Mouse (Mus musculus): ENCODE results near the gene Vwce. TPM values are rescaled to one million over a fixed set of nuclear protein-coding genes. Genes with fewer than 3 reads are reported as not detected.
A peak's percentile ranks its signal among the peaks of the same experiment; 100 is the strongest.

The Vwce gene
- total RNA-seq, 2 experiments from 2014 or later, result 0.26 to 0.60 TPM

GRCm38 (mm10) chr19:10714682-10715475 lies 80.9 kb downstream of the Vwce start:
- DNase-seq, result peak; percentile 72 to 81

- DNase-seq, result no peak
Observed at GRCm38 (mm10) chr19:10715476-10715875, 81.5 kb downstream of the Vwce start.

Other genes with a start within 250 kb of the Vwce start
- 10 to 100 TPM; 17.7 to 29.8 TPM for gene Syt7, start 245.1 kb upstream of the Vwce start, total RNA-seq (2021)
- gene Lrrc10b, start 176.7 kb upstream of the Vwce start, total RNA-seq (2021), result 1 to 10 TPM; 3.5 to 6.2 TPM
- gene Ppp1r32, start 151.3 kb upstream of the Vwce start, total RNA-seq (2021), result under 1 TPM; 0.63 to 0.93 TPM
- 10 to 100 TPM; 42.0 to 55.1 TPM for gene Cpsf7, start 108.9 kb upstream of the Vwce start, total RNA-seq (2021)
- gene Sdhaf2, start 108.1 kb upstream of the Vwce start, total RNA-seq (2021), result 10 to 100 TPM; 61.6 to 63.5 TPM
- gene Tmem216, start 78.0 kb upstream of the Vwce start, total RNA-seq (2021), result 10 to 100 TPM; 15.9 to 21.5 TPM
- gene Cyb561a3, start 57.0 kb upstream of the Vwce start, total RNA-seq (2021), result 10 to 100 TPM; 17.8 to 21.7 TPM
- 1 to 10 TPM; 8.2 to 8.6 TPM for gene Tmem138, start 56.9 kb upstream of the Vwce start, total RNA-seq (2021)
- 100 to 1,000 TPM; 272 to 288 TPM for gene Ddb1, start 28.9 kb upstream of the Vwce start, total RNA-seq (2021)
- 10 to 100 TPM; 18.0 to 20.7 TPM for gene Tkfc, start 28.6 kb upstream of the Vwce start, total RNA-seq (2021)
- not detected for gene Pga5, start 43.9 kb downstream of the Vwce start, total RNA-seq (2021)
- 10 to 100 TPM; 21.1 to 30.5 TPM for gene Vps37c, start 54.5 kb downstream of the Vwce start, total RNA-seq (2021)
- under 1 TPM in 1 of 2 experiments, not detected in 1; 0.20 TPM for gene Cd5, start 104.8 kb downstream of the Vwce start, total RNA-seq (2021)
- under 1 TPM in 1 of 2 experiments, not detected in 1; 0.17 TPM for gene Cd6, start 195.8 kb downstream of the Vwce start, total RNA-seq (2021)
- 1 to 10 TPM; 3.2 to 4.0 TPM for gene Slc15a3, start 205.5 kb downstream of the Vwce start, total RNA-seq (2021)
- 10 to 100 TPM; 34.5 to 36.1 TPM for gene Tmem132a, start 235.7 kb downstream of the Vwce start, total RNA-seq (2021)
- 100 to 1,000 TPM; 132 to 167 TPM for gene Tmem109, start 247.8 kb downstream of the Vwce start, total RNA-seq (2021)